Mouse (Mus musculus): ENCODE data around the gene Wdr24.
"Not testable (repeated sequence)": the region's sequence is repeated elsewhere in the genome, so short reads cannot be mapped to it uniquely, and the experiment has no call there.

Wdr24 gene

DNA sequence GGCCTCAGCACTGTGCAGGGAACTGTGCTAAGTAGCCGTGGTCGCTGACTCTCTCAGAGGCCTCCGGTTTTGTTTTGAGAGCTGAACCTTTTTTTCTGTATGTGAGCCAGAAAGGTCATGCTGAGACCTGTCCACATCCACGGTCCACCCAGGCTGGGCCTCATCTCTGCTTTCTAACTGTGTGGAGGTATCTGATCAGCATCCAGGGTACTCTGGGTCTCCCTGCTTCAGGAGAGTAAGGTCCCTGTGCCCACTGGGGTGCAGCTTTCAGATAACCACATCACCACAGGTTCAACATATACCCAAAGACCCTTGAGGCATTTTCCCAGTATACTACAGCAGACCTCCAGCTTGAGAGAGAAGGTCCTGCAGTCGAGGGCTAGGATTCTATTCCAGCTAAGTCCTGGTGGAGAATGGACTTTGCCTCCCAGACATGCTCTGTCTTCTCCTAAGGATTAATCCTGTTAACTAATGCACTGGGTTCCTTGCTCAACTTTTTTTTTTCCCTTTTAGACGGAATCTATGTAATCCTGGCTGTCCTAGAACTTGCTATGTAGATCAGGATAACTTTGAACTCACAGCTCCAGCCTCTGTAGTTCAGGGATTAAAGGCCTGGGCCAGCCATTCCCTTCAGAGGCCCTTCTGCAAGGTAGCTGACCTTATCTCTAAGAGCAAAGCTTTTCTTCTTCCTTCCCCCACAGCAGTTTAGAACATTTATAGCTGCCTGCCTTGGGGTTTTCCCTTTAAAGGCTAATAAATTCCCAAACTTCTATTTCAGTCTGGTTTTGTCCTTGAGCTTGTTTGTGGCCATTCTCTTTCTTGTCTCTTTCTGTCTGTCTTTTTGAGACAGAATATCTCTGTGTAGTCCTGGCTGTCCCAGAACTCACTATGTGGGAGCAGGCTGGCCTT is 38.5 kb downstream of the Wdr24 start:
- DNase-seq = no peak

DNA sequence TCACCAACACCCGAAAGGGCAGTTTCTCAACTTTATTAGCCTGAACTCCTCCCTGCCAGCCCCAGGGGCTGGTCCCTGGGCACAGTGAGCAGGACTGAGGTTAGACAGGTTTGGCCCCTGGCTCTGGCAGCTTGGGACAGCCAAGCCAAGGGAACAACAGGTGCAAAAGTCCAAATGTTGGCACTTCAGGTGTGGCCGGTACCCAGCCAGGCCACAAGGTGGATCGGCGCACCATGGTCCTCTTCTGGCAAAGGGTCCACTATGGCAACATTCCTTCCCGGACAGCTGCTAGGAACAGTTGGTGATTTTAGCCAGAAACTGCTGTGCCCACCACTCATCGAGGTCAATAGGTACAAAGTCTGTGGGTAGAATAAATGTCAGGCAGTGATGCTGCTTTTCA is 40.3 kb downstream of the Wdr24 start:
- no peak for DNase-seq

DNA sequence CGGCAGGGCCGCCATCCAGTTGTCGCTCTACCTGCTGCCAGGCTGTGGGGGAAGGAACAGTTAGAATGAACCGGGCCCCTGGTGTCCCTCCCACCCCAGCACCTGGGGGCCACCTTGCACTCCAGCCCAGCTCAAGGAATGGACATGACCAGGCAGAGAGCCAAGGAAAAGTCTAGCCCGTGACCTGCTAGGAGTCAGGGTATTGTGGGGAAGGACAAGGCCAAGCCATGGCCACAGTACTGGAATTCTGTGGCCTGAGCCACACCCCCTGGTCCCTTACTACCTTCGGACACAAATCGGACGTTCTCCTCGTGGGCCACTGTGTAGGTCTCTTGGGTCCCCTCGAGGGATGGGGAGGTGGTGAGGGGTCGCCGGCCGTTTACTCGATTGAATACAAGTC is 40.9 kb downstream of the Wdr24 start:
- DNase-seq = no peak

DNA sequence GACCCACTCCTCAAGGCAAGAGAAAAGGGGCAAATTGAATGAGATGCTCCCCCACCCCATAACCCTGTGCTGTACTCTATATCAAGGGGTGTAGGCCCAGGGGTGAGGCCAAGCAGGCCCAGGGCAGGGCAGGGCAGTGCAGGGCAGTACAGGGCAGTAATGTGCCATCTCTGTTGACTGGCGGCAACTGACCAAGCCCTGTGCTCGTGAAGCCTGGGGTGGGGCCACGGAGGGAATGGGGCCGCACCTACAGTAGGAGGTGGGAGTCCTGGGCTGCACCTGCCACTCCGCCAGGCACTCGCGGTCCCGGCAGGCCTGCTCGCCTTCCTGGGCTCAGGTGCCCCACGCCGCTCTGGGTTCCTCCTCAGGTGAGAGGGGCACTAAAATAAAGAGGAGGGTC is 41.9 kb downstream of the Wdr24 start:
- no peak for DNase-seq

DNA sequence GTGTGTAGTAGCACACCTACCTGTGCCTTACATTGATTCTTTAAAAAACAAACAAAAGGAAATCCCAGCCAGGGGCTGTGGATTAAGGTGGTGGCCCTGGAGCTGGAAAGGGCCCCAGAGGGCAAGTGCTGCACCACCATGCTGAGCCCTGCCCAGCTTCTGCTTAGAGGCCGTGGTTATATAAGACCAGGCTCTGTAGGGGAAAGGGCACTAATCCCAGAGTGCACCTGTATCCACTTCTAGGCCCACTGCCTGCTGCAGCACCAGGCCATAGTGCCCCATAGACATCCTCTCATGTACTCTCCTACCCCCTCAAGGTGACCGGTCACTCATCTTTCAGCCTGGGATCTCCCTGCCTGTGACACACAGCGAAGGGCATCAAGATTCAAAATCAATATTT is 42.7 kb downstream of the Wdr24 start:
- no peak for DNase-seq

DNA sequence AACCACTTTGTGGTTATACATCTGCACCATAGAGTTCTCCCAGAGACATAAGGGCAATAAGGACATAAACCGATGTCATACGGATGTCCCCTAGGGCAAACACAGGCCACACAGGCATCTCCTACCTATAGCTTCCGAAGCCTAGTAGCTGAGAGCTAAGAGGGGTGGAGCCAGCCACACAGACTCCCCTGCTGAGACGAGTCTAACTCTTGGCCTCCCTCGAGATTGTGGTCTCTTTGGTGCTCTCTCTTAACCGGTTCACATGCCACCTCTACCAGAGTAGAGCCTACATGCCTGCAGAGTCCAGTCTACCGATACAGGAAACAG is 44.0 kb downstream of the Wdr24 start:
- DNase-seq = no peak

DNA sequence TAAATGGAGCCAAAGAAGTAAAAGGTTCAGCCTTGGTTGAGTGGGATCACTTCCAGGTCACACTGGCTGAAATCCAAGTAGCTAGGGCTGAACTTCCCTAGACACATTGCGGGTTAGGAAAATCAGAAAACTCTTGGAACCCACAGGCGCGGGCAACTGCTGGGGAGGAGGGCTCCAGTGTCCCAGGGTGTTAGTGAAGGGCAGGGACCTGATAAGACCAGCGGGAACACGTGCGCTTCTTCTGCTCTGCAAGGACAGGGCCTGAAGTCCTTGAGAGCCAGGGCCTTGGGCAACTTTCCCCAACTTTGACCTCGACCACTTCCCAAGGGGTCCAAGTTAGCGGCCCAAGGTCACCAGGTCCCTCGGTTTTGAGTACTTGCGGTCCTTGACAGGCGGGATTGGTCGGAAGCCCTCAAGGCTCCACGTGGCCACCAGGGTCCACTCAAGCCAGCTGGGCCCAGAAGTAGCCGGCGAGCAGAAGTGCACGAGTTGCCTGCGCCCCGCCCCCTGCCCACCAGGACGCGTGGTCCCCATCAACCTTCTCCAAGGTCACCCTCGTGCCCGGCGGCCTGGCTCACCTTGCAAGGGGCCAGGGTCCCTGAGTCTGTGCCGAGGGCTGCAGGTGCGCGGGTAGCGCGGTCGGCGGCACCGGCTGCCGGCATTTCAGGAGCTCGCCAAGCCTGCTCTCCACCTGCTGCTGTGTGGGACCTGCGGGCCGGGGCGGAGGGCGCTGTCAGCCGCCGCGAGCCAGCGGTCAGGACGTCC is 44.6 kb downstream of the Wdr24 start:
- DNase-seq = no peak

DNA sequence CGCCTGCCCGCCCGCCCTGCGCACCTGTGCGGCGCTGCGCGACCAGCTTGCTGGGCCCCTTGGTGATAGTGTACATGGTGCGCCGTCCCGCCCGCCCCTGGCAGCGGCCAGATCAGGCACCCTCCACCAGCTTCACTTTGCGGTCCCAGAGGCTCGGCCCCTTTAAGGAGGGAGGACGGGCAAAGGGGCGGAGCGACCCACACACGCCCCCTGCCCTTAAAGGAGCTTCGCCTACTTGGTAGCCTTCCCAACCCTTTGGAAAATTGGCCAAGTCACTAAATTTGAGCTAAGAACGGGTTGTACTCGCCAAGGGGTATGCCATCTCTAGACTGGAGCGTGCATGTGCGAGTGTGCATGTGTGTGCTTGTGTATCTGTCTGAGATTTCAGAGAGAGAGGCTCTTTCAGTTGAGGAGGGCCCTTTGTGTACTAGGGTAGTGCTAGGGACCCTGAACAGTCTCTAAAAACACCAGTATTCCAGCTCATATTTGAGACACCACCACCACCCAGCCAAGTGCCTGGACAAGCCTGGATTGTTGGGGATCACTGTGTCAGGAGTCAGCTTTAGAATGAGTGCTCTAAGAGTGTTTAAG is 45.3 kb downstream of the Wdr24 start, which contains the start of gene Mcrip2:
Mcrip2 (minus strand) TSS at position 164 of the 591 bp plus-strand sequence.
- DNase-seq = peak; percentile 85

DNA sequence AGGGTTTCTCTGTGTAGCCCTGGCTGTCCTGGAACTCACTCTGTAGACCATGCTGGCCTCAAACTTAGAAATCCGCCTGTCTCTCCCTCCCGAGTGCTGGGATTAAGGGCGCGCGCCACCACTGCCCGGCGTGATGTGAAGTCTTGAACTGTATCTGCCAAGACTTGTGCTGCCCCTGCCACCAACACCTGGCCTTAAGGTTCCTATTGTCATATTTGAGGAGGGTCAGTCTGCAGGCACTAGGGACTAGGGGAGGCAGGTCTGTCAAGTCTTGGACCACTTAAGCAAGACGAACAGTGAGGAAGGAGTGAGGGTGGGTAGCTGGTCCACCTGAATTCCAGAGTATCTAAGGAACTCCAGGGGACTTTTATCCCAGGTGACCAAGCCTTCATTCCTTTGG is 46.1 kb downstream of the Wdr24 start:
- no peak for DNase-seq

DNA sequence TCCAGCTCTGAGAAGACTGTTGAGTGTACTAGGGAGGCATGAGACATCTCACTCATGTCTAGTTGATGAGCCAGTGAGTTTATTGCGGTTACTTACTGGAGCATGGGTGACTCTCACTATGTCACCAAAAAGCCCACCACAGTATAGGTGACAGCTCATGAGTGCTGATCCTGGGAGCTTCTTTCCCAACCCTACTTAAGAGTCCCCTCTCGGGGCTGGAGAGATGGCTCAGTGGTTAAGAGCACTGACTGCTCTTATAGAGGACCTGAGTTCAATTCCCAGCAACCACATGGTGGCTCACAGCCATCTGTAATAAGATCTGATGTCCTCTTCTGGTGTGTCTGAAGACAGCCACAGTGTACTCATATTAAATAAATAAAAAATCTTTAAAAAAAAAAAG is 46.5 kb downstream of the Wdr24 start:
- DNase-seq = no peak

DNA sequence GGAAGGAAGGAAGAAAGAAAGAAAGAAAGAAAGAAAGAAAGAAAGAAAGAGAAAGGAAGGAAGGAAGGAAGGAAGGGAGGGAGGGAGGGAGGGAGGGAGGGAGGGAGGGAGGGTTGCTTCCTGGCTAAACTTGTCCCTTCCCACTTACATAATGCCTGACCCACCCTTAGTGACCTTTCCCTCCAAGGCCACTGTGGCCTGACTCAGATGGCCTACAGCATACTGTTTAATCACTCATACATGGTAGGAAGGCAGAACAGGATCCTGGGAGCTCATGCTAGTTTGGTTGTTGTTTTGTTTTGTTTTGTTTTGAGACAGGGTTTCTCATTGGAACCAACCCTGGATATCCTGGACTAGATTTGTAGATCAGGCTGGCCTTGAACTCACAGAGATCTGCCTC is 48.1 kb downstream of the Wdr24 start:
- not testable (repeated sequence) for DNase-seq

DNA sequence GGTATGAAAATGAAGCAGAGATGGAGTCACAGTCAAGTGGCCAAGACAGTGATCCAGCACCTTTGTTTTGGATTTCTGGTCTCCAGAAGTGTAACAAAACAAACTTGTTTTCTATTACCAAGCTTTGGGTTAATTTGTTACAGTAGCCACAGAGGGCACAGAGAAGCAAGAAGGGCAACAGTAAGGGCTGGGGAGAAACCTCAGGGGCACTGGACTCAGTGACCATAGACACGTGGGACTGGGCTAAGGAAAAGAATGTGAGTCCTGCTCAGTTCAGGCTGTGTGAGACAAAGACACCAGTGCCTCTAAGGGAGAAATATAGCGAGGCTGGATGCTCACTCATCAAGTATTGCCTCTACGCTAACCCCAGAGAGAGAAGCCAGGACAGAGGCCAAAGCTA is 49.2 kb downstream of the Wdr24 start:
- no peak for DNase-seq

DNA sequence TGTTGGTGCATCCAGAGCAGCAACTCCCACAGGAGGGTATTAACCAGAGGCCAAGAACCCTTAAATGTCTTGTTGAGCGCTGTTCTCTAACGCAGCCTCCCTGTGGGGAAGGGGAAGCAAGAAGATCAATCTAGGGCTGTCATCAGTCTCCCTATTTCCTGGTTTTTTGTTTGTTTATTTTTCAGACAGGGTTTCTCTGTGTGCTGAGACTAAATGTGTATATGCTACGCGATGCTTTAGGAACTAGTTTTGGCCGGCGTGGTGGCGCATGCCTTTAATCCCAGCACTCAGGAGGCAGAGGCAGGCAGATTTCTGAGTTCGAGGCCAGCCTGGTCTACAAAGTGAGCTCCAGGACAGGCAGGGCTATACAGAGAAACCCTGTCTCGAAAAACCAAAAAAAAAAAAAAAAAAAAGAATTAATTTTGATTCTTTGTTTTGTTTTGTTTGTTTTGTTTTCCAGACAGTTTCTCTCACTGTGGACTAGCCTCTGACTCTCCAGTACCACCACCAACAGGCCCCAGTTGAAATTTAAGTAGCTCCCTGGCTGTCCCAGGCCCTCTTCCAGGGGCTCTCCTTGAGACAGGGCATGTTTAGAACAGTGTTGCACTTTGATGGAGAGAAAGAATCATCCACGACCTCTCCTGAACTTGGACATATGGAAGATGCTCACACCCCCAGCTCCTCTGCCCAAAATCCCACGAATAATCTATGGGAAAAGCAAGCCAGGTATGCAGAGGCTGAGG is 50.1 kb downstream of the Wdr24 start:
- DNase-seq = no peak

DNA sequence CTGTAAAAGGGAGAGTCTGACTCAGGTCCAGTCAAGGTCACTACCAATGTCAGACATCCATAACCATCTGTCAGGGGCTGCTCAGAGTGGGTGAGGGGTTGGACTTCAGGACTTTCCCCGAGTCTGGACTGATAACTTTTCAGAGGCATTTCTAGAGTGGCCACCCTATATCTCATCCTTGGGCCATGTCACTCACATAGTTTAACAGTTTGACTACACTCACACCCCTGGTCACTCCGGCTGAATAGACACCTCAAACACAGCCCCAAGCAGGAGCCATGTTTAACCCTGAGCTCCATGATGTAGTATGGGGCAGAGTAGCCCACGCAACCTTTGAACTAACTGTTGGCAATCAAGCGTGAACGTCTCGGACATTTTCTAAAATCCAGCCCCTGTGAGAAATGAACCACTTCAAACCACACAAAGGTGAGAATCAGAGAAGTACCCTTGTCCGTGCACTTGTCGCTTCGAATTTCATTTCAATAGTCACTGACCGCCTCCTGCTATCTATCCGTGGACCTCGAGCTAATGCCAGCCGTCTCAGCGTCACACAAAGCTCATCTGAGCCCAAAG is 50.8 kb downstream of the Wdr24 start:
- no peak for DNase-seq

DNA sequence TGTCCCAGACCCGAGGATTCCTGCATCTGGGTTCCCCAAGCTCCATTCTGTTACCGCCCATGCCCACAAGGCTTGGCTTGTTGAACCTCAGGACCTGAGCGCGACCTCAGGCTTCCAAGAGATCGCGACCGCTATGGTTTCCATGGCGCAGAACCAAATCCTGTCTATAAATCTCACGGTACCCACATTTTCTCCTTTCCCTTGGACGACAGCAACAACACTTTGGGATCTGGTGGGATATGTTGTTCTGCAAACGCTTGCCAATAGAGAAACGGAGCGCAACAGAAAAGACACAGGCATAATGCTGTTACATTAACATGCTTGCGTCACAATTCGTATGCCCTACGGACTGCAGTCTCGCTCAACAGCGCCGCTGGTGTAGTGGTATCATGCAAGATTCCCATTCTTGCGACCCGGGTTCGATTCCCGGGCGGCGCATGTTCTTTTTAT is 51.3 kb downstream of the Wdr24 start, which contains the start of gene Mettl26:
Mettl26 (plus strand) TSS at position 354 of the 450 bp plus-strand sequence.
- peak; percentile 95 for DNase-seq

DNA sequence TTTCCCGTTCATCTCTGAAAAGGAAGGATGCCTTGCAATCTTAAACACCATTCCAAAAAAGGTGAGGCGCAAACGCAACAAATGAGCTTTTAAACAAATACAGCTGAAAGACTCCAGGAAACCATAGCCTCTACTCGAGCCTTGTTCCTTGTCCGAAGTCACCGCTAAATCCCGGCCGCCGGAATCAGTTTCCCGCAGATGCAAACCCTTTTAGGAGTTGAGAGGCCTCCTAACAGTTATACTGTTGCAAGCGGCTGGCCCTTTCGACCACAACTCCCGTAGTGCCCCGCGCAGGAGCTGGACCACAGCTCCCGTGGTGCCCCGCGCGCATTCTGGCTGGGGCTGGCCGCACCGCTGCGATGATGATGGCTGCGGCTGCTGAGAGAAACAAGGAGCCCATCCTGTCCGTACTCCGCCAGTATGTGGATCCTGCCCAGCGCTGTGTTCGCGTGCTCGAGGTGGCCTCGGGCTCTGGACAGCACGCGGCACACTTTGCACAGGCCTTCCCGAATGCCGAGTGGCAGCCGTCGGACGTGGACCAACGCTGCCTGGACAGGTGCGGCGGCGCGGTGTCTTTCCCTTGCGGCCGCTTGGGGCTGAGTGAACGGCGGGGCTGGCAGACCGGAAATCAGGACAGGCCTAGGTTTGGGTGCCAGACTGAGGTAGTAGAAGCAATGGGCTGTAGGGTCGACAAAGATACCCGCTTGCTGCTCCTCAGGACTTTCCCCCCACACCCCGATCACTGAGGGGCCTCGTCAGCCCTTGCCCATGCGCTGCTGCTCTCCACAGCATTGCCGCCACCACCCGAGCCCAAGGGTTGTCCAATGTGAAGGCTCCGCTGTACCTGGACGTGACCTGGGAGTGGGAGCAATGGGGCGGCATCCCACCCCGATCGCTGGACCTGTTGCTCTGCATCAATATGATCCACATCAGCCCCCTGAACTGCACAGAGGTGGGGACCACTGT is 52.0 kb downstream of the Wdr24 start:
- peak; percentile 94 for DNase-seq

DNA sequence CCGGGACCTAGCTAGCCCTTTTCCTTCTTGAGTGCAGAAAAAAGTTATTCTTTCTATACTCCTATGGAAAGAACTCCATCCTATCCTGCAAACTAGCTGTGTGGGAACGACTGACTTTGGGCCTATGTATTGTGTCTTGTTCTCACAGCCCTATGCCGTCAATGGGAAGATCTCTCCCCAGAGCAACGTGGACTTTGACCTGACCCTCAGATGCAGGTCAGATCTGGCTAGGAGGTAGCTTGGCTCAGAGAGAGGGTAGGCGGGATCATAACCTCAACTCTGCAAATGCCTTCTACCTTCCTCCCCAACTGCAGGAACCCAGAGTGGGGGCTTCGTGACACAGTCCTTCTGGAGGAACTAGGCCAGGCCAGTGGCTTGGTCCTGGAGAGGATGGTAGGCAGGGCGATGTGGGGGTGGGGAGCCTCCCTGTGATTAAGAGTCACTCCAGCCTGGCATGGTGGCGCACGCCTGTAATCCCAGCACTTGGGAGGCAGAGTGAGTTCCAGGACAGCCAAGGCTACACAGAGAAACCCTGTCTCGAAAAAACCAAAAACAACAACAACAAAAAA is 53.0 kb downstream of the Wdr24 start:
- DNase-seq = no peak

DNA sequence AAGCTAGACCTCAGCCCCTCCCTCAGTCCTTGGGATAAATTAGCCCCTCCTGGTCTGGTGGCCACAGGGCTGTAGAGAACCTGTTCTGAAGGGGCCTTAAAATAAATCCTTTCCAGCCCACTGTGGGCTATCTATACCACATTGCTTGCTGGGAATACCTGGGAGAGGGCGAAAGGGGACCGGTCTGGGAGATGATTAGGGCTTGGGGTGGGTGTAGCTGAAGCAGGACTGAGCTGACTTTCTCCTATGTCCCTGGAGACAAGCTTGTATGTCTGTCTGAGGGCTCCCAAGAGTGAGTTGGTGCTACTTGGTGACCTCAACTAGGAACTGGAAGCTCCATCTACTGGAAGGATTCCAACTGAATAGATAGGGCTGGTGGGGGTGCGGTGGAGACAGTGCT is 53.6 kb downstream of the Wdr24 start:
- no peak for DNase-seq

DNA sequence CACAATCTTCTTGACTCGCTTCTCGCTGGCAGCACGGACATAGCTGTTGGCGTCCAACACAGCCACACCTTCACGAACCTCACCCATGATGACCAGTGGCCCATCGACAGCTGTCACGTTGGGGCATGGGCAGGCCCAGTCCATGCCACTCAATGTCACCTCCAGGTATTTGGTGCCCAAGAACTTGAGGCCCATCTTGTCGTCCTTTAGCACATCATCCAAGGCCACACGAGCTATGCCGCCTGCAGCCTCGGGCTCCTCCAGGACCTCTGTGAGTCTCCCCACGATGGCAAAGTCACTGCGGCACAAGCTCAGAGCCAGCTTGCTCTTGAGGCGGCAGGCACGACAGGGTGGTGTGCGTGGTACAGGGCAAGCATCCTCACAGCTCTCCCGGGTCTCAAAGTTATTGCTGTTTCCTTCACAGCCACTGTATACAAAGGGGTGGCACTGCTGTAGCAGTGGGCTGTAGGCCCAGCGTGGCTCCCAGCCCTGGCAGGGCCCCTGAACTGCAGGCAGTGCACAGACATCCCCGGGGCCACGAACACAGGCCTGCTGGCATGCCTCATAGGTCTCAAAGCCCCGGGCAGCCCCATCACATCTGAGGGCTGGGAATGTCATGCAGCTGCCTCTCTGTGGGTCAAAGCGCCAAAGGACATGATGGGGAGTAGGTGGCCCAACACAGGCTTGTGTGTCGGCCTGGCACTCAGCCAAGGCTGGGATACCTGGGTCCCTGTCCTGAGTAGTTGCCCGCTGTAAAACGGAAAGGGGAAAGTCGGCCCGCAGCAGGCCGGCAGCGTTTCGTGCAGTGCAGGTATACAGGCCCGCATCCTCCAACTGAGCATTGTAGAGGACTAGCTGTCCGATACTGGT is 54.5 kb downstream of the Wdr24 start:
- no peak for DNase-seq
